Mouse (Mus musculus) hindbrain, postnatal 0 days (tissue): Measurements from ENCODE around the gene Ms4a6b. TPM values are rescaled to one million over a fixed set of nuclear protein-coding genes. Genes with fewer than 3 reads are reported as not detected.
"Not testable (repeated sequence)": the region's sequence is repeated elsewhere in the genome, so short reads cannot be mapped to it uniquely, and the experiment has no call there.

Experiments
- ATAC-seq: fragments of 200-750 bp; cut with Nextera tagmentation; 2 replicates; pipeline ENCODE4 v1.8.0; 2017; ENCODE audit warnings: mild to moderate bottlenecking, moderate TSS enrichment, moderate library complexity
- DNase-seq: peaks from one replicate; pipeline ENCODE4 v3.0.0-alpha.2; 2015; ENCODE audit warnings: low spot score
- H3K27ac ChIP-seq: fragments of 300-500 bp; sonication (generic); 2 replicates; pipeline ENCODE4 v1.5.1; 2014; ENCODE audit warnings: mild to moderate bottlenecking
- H3K27me3 ChIP-seq: fragments of 300-500 bp; sonication (generic); 2 replicates; pipeline ENCODE4 v1.6.1; 2014; ENCODE audit warnings: low read length, mixed read lengths; ENCODE audit not compliant: insufficient read depth
- H3K36me3 ChIP-seq: fragments of 300-500 bp; sonication (generic); 2 replicates; pipeline ENCODE4 v1.6.1; 2014; ENCODE audit warnings: low read length, mixed read lengths; ENCODE audit not compliant: insufficient read depth
- H3K4me1 ChIP-seq: fragments of 300-500 bp; sonication (generic); 2 replicates; pipeline ENCODE4 v1.6.1; 2014; ENCODE audit warnings: antibody characterized with exemption, low read length, mixed read lengths; ENCODE audit not compliant: insufficient read depth
- H3K4me2 ChIP-seq: fragments of 300-500 bp; sonication (generic); 2 replicates; pipeline ENCODE4 v1.6.1; 2014; ENCODE audit warnings: low read depth, mild to moderate bottlenecking, low read length, moderate library complexity, mixed read lengths
- H3K4me3 ChIP-seq: fragments of 300-500 bp; sonication (generic); 2 replicates; pipeline ENCODE4 v1.5.1; 2014; ENCODE audit warnings: low read length
- H3K9ac ChIP-seq: fragments of 300-500 bp; sonication (generic); replicated peaks from 2 replicates; pipeline ENCODE4 v1.6.1; 2014; ENCODE audit warnings: mild to moderate bottlenecking, low read length, moderate library complexity, mixed read lengths
- H3K9me3 ChIP-seq: fragments of 300-500 bp; sonication (generic); 2 replicates; pipeline ENCODE4 v1.6.1; 2016; ENCODE audit warnings: low read length, mixed read lengths
- CTCF ChIP-seq: IDR thresholded peaks from 2 replicates; pipeline ENCODE4 v1.5.1; 2016; ENCODE audit warnings: antibody characterized with exemption, control low read depth, low read depth
- WGBS: fragments of 180-500 bp; shearing (Covaris S2); extraction: QIAGEN DNeasy Blood & Tissue Kit; methylation state at CpG from one replicate; pipeline ENCODE4 v1.1.7; 2014; 5-methylcytosine and 5-hydroxymethylcytosine counted together
- polyA plus RNA-seq: library from polyadenylated mRNA; unstranded; fragments of >200 nt; fragmentation: Nextera tagmentation; extraction: Ambion mirVana; gene quantifications from 2 replicates; pipeline ENCODE4 v1.2.1, GENCODE M21; 2015
- total RNA-seq: library from RNA; depleted of rRNA; stranded (reverse); fragments of >200 nt; gene quantifications from 2 replicates; pipeline ENCODE4 v1.2.3, GENCODE M21; 2014

The Ms4a6b gene
- total and polyA plus RNA-seq, 2 experiments from 2014 or later, result 2.6 to 8.7 TPM

- Histone ChIP-seq H3K36me3 (no peaks in the 10 kb centered on the region), H3K9me3 (no peaks in the 10 kb centered on the region), H3K4me2 (no peak overlapping the region), H3K4me3 (no peak overlapping the region), H3K4me1 (no peaks in the 10 kb centered on the region), H3K9ac (no peak overlapping the region), H3K27ac (no peak overlapping the region), H3K27me3 (no peaks in the 10 kb centered on the region)
- DNase-seq (no peak), ATAC-seq (no peak)
- WGBS, result 97% methylated on average over 1 of the region's 1 CpGs
- no peak for TF ChIP-seq CTCF
Measured at GRCm38 (mm10) chr19:11500796-11501195, 15.5 kb upstream of the Ms4a6b start.

- no peak overlapping the region for H3K9ac ChIP-seq
- no peak overlapping the region for H3K27ac ChIP-seq
- H3K4me1 ChIP-seq, result no peaks in the 10 kb centered on the region
- ATAC-seq, result no peak
- TF ChIP-seq CTCF, result no peak
- 84% methylated on average over 4 of the region's 4 CpGs for WGBS
- no peak overlapping the region for H3K4me3 ChIP-seq
- no peak overlapping the region for H3K4me2 ChIP-seq
- H3K27me3 ChIP-seq, result no peaks in the 10 kb centered on the region
- H3K9me3 ChIP-seq, result no peaks in the 10 kb centered on the region
- H3K36me3 ChIP-seq, result no peaks in the 10 kb centered on the region
- no peak for DNase-seq
Measured at GRCm38 (mm10) chr19:11501326-11501725, 15.0 kb upstream of the Ms4a6b start.

GRCm38 (mm10) chr19:11504857-11505256 lies 11.5 kb upstream of the Ms4a6b start:
- WGBS, result 83% methylated on average over 1 of the region's 1 CpGs
- DNase-seq (no peak), ATAC-seq (no peak)
- no peaks in the 10 kb centered on the region for H3K9me3 ChIP-seq
- H3K4me3 ChIP-seq, result no peak overlapping the region
- H3K4me1 ChIP-seq, result no peaks in the 10 kb centered on the region
- no peak overlapping the region for H3K4me2 ChIP-seq
- no peak overlapping the region for H3K27ac ChIP-seq
- H3K9ac ChIP-seq, result no peak overlapping the region
- no peaks in the 10 kb centered on the region for H3K36me3 ChIP-seq
- TF ChIP-seq CTCF, result no peak
- no peaks in the 10 kb centered on the region for H3K27me3 ChIP-seq

- no peaks in the 10 kb centered on the region for H3K27me3 ChIP-seq
- TF ChIP-seq CTCF, result no peak
- WGBS, result 60% methylated on average over 1 of the region's 1 CpGs
Measured at GRCm38 (mm10) chr19:11513458-11513857, 2.9 kb upstream of the Ms4a6b start.

GRCm38 (mm10) chr19:11516845-11517244 lies 533 bp downstream of the Ms4a6b start:
- H3K4me1 ChIP-seq, result no peaks in the 10 kb centered on the region
- ATAC-seq (no peak), DNase-seq (no peak)
- H3K36me3 ChIP-seq, result no peaks in the 10 kb centered on the region
- TF ChIP-seq CTCF, result no peak
- no peak overlapping the region for H3K9ac ChIP-seq
- WGBS, result 81% methylated on average over 4 of the region's 4 CpGs
- H3K9me3 ChIP-seq, result no peaks in the 10 kb centered on the region
- H3K27me3 ChIP-seq, result no peaks in the 10 kb centered on the region
- H3K4me2 ChIP-seq, result no peak overlapping the region
- no peak overlapping the region for H3K27ac ChIP-seq
- no peak overlapping the region for H3K4me3 ChIP-seq

More at GRCm38 (mm10) chr19:11513458-11513857, 2.9 kb upstream of the Ms4a6b start:
- Histone ChIP-seq H3K4me3 (no peak overlapping the region), H3K4me2 (no peak overlapping the region), H3K4me1 (no peaks in the 10 kb centered on the region), H3K27ac (no peak overlapping the region), H3K9me3 (no peaks in the 10 kb centered on the region), H3K36me3 (no peaks in the 10 kb centered on the region), H3K9ac (no peak overlapping the region)
- DNase-seq (no peak), ATAC-seq (no peak)

DNA sequence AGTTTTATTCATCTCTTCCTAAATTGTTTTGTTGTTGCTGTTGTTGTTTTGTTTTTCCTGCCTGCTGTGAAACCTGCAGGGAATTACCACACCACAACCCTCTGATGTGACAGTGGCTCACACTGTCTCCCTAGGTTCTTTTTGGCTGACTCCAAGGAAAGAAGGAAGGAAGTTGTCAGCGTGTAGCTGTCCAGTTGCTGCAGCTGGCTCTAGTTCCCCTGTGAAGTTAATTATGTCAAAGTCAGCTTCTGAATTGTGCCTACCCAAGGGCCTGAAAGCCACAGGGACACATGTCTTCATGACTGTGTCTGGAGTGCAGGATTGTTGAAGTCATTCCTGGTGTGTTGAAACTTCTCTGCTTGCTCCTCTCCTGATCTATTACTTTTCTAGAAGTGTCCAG lies 1.1 kb downstream of the Ms4a6b start:
- not testable (repeated sequence) for H3K4me1 ChIP-seq, H3K4me2 ChIP-seq, H3K27me3 ChIP-seq, H3K9me3 ChIP-seq, H3K27ac ChIP-seq, H3K4me3 ChIP-seq, DNase-seq, H3K9ac ChIP-seq, H3K36me3 ChIP-seq, ATAC-seq
- 62% methylated on average over 1 of the region's 1 CpGs for WGBS

GRCm38 (mm10) chr19:11518356-11518755 lies 2.0 kb downstream of the Ms4a6b start:
- ATAC-seq, H3K9me3 ChIP-seq, DNase-seq, H3K4me3 ChIP-seq, H3K27ac ChIP-seq, H3K36me3 ChIP-seq, H3K4me2 ChIP-seq, H3K9ac ChIP-seq, H3K27me3 ChIP-seq, H3K4me1 ChIP-seq: not testable (repeated sequence)
- WGBS, result 80% methylated on average over 2 of the region's 2 CpGs
